Mouse (Mus musculus) left cerebral cortex, postnatal 10 days (tissue): ENCODE measurements around the gene Stam2. TPM values are rescaled to one million over a fixed set of nuclear protein-coding genes. Genes with fewer than 3 reads are reported as not detected.

Experiments
- DNase-seq, 2 experiments: peaks; one replicate each; pipeline ENCODE4 v3.0.0; 2021 to 2022; ENCODE audit warnings: low spot score in 2 of 2, mixed read lengths in 1 of 2; ENCODE audit errors: extremely low spot score in 1 of 2
- intact Hi-C: fragments of 180-260 bp; cut with DNase I; formaldehyde crosslinking; loops from one replicate; pipeline ENCODE4 v1.15.1; 2025
- total RNA-seq, 2 experiments: library from RNA; stranded (reverse); gene quantifications; 2 replicates each; pipeline ENCODE4 v1.2.3; 2021

Stam2 gene
- total RNA-seq, 2 experiments from 2014 or later = 24.5 to 27.0 TPM

DNA sequence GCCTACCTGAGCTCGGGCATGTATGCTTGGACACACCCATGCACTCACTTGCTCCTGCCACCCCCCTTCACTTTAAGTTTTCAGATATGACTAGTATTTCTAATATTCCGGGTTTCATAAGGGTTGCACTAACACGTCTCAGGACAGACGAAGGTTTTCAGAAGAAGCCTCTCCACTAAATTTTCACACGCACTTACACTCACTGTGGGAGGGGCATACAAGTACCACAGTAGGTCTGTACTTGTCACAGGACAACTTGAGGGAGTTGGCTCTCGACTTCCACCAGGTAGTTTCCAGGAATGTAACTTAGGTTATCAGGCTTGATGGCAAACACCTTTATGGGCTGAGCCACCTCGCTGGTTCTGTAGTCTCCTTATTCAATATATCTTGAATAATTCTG lies 8.4 kb downstream of the Stam2 start:
- intact Hi-C loops = loop anchor here (10.0 kb wide), 1 partner anchor 99 kb away; no protein-coding TSS in a partner anchor
- no peak for DNase-seq

DNA sequence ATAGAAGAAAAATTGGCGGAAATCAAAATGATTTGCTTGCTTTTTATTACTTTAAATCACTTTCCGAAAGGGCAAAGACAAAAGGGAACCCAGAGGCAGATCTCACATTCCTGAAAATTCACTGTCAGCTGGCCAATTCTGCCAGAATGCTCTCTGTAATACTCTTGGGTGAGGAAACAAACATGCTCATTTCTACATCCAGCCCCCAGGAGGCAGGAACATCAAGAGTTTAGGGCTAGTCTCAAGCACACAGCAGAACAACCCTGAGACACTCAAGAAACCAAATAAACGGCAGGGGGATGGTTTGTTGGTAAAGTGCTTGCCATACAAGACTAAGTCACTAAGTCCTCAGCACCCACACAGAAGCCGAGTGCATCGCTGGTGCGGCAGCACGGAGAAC lies 9.5 kb downstream of the Stam2 start:
- intact Hi-C loops = loop anchor here (10.0 kb wide), 1 partner anchor 98 kb away; no protein-coding TSS in a partner anchor
- DNase-seq = no peak

DNA sequence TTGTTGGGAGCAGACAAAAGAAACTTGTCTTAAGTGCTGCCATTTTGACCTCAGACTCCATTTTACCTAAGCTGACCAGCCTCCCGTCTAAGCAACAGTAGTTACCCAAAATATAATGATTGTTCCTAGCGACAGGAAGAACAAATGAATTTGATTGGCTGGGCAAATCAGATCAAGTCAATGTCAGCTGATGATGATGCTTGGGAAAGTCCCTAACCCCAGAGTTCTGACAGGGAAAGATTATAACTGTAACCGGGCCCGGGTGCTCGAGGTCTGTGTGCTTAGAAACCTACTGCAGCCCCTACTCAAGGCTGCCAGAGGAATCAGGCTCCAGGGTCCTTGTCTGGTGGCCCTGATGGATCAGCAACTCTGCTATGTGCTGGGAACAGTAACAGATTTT lies 10.1 kb downstream of the Stam2 start:
- intact Hi-C loops = loop anchor here (10.0 kb wide), 1 partner anchor 97 kb away; no protein-coding TSS in a partner anchor
- no peak for DNase-seq

DNA sequence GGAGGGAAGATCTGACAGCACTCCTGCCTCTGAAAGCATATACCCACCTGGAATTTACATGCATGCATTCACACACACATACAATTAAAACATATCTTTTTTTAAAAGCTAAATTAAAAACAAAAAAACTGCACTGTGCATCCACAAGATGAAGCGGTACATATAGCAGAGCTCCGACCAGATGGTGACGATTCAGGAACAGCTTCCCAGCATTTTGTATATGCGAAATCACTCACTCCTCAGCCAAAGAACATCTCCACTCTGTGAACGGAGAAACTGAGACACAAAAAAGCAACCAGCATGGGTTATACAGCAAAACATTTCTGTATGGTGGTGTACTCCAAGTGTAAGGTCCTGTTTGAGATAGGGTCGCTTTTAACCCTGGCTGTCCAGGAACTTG lies 11.2 kb downstream of the Stam2 start:
- intact Hi-C loops = loop anchor here (10.0 kb wide), 1 partner anchor 96 kb away; no protein-coding TSS in a partner anchor
- DNase-seq = no peak

DNA sequence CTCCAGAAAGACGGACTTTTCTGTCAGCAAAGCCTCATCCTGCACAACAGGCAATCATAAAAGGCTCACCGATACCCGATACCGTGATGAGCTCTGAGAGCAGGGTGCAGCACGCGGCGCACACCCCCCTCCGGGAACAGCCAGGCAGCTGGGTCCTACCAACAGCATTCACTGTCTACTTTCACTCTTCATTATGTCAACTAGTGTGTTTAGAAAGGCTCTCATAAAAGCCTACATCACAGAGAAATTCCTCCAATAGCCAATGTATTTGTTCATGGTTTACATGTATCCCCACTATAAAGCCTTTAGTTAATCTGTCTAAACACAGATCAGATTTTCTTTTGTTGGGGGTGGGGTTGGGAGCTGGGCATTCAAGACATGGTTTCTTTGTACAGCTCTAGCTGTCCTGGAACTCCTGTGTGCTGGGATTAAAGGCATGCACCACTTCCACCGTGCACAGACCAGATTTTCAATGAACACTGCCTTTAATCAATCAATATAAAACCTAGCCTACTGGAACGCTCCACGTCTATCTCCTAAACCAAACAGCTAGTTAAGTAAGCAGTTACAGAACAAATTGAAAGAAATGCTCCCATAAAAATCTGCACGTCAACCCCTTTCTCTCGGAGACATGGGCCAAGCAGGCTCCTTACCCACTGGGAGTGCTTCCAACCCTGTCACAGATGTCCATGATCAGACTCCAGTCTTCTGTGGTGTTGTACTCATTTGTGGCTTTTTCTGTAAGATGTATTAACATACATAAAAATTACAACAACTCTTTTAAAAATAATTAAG lies 21.7 kb downstream of the Stam2 start:
- intact Hi-C loops = no loop called here
- no peak for DNase-seq

DNA sequence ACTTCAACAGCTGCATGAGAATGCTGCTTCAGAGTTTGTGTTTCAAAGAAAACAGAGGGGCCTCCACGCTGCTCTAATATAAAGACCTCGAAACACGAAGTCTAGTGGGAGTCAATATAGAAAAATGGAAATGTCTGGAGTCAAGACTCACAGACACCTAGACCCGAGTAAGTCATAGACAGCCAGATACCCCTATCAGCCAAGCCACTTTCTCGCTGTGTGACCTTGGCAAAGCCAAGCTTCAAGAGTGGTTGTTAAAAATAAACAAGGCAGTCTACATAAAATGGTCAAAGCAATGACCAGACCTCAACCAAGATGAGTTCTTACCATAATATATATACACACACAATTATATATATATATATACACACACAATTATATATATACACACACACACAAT lies 25.0 kb downstream of the Stam2 start:
- intact Hi-C loops = no loop called here
- DNase-seq = no peak

DNA sequence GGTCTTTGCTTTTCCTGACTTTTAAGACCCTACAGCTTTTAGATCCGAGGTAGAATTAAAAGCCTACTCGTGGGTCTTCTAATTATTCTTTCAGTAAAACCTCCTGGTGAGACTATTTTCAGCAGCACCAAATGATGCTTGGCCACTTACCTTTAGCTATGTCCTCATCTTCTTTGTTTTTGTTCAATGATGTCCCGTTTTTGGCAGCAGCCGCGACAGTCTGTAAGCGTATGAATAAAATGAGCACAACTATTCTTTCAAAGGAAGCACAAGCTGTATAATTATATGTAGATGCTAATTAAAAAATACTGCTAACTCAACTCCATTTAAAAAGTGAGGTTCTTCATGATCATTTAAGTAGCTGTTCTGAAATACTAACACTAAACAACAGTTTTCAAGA lies 26.5 kb downstream of the Stam2 start:
- no peak for DNase-seq
- intact Hi-C loops = no loop called here

DNA sequence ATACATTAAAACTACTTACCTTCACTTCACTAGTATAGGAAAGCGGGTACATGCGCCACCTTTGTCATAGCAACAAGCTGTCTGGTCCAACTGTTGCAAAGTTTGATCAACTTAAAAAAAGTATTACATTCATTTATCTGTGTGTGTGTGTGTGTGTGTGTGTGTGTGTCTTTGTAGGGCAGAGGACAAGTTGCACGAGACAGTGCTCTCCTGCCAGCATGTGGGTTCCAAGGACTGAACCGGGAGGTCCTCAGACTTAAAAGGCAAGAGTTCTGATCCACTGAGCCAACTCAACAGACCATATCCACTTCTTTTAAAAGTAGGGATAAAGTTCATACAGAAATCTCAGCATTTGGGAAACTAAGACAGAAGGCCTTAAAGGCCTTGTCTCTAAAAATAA lies 28.0 kb downstream of the Stam2 start:
- intact Hi-C loops = no loop called here
- no peak for DNase-seq

DNA sequence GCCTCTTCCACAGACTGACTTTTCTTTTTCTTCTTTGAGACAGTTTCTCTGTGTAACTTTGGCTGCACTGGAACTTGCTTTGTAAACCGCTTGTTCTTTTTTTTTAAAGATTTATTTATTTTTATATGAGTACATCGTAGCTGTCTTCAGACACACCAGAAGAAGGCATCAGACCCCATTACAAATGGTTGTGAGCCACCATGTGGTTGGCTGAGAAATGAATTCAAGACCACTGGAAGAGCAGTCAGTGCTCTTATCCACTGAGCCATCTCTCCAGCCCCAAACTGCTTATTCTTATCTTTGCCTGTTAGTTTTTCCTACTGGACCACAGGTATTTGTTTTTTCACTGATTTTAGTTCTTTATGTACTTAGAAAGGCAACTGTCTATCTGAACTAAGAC lies 31.3 kb downstream of the Stam2 start:
- DNase-seq = no peak
- intact Hi-C loops = no loop called here

DNA sequence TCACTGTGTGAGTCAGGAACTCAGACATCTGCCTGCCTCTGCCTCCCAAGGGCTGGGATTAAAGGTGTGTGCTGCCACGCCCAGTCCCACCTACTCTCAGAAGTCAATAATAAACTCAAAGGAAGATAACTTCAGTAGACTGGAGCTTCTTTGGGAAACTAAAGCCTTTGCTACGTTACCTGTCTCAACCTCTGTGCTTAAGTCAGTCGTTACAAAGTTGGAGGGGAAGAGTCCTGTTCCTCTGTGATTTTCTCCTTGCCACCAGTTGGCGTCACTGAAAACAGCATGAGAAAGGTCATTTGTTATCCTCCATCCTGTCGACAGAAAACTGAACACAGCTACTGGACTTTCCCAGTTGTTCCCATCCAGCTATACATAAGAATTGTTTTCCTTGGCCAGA lies 32.7 kb downstream of the Stam2 start:
- intact Hi-C loops = no loop called here
- no peak for DNase-seq

DNA sequence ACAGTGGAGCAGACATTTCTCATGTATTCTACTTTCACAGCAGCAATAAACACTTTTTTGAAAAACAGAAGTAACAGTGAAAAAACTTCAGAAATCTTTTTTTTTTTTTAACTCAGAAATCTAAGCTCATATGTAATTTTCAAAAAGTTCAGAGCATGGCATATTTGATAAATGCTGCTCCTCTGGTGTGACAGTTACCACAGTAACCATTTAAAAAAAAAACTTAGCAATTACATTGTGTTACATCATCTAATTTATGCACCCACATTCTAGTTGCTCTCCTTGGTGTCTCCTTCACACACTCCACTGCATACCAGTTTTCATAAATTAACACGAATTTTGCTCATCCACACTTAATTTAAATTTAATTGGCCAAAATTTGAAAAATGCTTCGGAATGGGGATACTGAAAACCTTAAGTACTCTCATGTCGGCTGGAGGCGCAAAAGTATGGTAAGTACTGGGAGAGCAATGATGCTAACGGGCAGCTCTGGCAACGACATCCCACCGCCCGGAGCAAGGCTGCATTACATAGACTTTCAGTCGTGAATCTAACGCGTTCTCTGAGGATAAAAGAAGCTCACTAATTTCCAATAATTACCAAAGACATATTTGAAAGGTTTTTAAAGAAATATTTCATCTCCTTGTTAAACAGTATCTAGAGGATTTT lies 40.6 kb downstream of the Stam2 start:
- intact Hi-C loops = no loop called here
- DNase-seq = no peak

DNA sequence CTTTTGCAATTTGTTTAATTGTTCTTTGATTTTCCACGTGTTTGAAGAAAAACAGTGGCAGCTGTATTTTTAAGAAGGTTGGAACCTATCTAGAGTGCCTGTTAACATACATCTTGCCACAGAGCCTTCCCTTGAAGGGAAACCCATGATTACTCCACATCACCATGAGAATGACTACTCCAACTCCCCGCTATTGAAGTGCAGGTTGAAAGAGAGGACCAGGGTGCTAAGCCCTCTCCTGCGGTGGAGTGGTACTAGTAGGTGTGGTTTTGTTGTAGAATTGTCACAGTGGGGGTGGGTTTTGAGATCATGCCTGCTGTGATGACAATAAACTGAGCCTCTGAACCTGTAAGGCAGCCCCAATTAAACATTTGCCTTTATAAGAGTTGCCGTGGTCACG lies 41.7 kb downstream of the Stam2 start:
- DNase-seq = no peak
- intact Hi-C loops = no loop called here

DNA sequence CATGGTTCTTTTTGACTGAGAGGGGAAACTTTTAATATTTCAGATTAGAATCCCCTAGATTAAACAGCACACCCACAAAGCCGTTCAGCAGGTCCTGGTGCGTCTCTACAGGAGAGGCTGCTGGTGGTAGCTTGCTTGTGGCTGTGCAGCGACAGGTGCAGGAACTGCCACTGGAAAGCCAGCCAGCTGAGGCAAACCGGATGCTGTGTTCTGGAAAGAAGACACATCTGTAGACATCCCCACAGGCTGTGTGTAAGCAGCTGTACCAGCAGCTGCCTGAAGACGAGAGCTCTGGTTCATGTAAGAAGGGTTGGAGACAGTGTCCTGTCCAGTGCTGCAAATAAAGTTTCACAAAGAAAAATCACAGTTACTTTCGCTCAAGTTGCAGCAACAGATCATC lies 47.5 kb downstream of the Stam2 start:
- DNase-seq = no peak
- intact Hi-C loops = no loop called here

DNA sequence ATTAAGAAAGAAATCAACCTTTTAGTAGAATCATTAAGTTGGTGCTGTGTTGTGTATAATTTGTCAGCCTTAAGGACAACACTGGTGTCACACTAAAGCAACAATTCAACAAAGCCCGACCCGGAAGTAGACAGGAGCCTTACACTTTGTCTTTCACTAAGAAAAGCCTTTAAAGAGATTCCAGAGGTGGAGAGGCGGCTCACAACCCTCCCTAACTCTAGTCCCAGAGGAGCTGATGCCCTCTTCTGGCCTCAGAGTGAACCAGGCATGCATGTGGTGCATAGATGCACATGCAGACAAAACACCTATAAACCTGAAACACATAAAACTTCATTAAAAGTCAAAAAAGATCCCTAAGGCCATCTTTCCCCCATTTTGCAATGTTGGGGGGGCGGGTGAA lies 50.3 kb downstream of the Stam2 start:
- intact Hi-C loops = no loop called here
- DNase-seq = no peak

DNA sequence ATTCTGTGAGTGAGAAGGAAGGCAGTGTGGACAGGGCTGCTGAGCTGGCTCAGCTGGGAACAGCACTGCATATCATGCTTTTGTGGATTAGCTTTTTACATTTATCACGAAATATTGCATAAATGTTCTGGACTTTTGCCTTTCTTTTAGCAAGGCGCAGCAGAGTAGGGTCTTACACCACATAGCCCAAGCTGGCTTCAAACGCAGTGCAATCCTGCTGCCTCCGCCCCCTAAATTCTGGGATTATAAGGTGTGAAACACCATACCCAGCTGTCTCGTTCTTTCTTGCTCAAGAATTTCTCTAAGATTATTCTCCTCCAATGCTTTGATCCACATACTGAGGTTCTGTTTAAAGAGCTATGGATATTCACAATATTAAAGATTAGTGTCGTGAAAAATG lies 55.5 kb downstream of the Stam2 start:
- no peak for DNase-seq
- intact Hi-C loops = no loop called here

DNA sequence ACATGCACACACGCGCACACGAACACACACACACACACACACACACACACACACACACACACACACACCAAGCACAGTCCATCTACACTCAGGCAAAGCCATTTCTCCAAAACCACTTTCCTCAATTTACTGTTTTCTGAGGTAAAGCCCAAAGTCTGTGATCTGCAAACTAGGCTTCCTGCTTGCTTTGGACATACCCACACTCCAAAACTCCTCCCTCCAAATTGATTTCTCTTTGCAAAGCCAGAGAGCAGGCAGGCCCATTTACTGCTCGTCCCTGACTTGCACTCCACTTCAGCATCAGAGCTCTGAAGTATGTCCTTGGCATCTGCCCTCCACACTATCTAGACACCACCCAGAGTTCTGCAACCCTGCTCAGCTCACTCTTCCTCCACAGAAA lies 64.5 kb downstream of the Stam2 start:
- intact Hi-C loops = loop anchor here (5.0 kb wide), 1 partner anchor 45 kb away; no protein-coding TSS in a partner anchor
- DNase-seq = no peak

DNA sequence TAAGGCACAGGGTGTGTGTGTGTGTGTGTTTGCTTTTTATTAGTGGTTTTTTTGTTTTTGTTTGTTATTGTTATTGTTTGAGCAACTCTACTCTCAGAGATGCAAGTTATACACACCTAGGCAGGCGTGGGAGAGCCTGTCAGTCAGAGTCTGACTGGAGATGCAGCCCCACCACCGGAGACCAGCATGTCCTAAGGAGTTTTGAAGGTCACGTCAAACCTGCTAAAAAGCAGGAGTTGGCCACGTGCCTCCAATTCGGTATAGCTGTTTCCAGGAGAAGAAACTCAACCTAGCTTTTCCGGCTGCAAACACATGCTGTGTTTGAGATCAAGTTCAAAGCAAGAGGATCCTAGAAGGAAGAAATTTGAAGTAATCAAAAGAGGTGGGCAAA lies 65.2 kb downstream of the Stam2 start:
- peak in 1 of 2 experiments; percentile 45 for DNase-seq
- intact Hi-C loops = loop anchor here (5.0 kb wide), 1 partner anchor 45 kb away; no protein-coding TSS in a partner anchor

DNA sequence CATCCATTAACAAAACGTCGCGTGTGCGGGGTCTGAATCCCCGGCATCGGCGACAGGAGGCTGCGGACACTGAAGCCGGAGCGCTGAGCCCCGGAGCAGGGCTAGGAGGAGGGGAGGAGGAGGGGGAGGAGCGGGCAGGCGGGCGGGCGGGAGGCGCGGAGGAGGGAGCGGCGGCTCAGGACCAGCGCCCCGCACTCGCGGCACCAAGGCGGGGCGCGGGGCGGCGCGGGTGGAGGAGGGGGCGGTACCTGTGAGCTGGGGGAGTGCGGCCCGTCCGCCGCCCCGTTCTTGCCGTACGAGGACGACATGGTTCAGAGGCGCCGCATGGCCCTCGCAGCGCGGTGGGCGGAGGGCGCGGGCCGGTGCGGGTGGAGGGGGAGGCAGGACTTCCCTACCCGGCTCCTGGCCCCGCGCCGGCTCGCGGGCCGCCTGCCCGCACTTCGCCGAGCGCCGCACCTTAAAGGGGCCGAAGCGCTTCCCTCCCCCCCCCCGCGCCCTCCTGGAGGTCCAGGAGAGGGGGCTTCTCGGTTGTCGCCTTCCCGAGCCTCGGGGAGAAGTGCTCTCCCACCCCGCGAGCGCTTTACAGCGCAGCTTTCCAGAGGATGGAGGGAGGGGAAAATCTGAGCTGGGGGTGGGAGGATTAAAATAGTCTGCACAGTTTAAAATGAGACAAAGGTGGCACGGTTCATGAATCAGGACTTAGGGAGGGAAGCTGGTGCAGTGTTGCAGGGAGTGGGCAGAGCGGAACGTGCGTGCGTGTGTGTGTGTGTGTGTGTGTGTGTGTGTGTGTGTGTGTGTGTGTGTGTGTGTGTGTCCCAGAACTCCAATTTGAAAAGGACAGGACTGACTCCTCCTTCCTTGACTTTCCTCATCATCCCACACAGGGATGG lies 65.8 kb downstream of the Stam2 start, which contains the start of gene Cacnb4:
Cacnb4 (minus strand) TSS at position 809 of the 890 bp plus-strand sequence.
- DNase-seq = peak in 1 of 2 experiments; percentile 76
- intact Hi-C loops = loop anchor here (5.0 kb wide), 1 partner anchor 44 kb away; no protein-coding TSS in a partner anchor
